Mouse (Mus musculus): ENCODE measurements around the gene Ifi27l2a. TPM values are rescaled to one million over a fixed set of nuclear protein-coding genes. Genes with fewer than 3 reads are reported as not detected.
A peak's percentile ranks its signal among the peaks of the same experiment; 100 is the strongest.
"Not testable (repeated sequence)": the region's sequence is repeated elsewhere in the genome, so short reads cannot be mapped to it uniquely, and the experiment has no call there.

The Ifi27l2a gene
- polyA plus RNA-seq, 1 experiment, result 13.2 TPM

- H3K4me1 ChIP-seq (ENCODE audit: control insufficient read depth, insufficient read depth, low read length), result no peaks in the 10 kb centered on the region
- no peak overlapping the region for H3K27ac ChIP-seq (ENCODE audit: insufficient read depth, low read length)
- TF ChIP-seq CTCF (IDR thresholded peaks at IDR 0.05; ENCODE audit: extremely low read depth, insufficient read depth, low read length), result no peak
- TF ChIP-seq POLR2A (IDR thresholded peaks at IDR 0.05; ENCODE audit: extremely low read depth, insufficient read depth, low read length), result no peak
- H3K4me3 ChIP-seq (ENCODE audit: insufficient read depth, low read length), result no peak overlapping the region
Measured at GRCm38 (mm10) chr12:103476779-103477389, 33.4 kb upstream of the Ifi27l2a start.

DNA sequence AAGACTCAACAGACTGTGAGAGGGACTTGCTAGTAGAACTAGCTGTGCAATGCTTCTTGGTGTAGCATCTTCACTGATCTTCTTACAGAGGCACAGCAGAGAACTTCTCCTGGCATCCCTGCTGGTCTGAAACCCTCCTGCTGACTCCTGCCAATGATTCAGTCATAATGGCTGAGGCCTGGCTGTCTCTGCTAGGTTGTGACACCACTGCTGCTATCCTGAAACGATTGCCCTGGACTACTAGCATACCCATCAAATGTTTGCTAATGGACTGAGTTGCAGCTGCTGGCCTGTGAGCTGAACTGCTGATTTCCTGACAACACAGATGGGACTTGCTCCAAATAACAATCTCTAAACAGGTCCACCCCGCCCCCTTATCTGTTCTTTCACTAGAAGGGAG is 31.0 kb upstream of the Ifi27l2a start:
- no peaks in the 10 kb centered on the region for H3K4me1 ChIP-seq (ENCODE audit: control insufficient read depth, insufficient read depth, low read length)
- TF ChIP-seq CTCF (IDR thresholded peaks at IDR 0.05; ENCODE audit: extremely low read depth, insufficient read depth, low read length) (no peak), POLR2A (IDR thresholded peaks at IDR 0.05; ENCODE audit: extremely low read depth, insufficient read depth, low read length) (no peak)
- no peak overlapping the region for H3K27ac ChIP-seq (ENCODE audit: insufficient read depth, low read length)

GRCm38 (mm10) chr12:103457140-103457539 is 13.7 kb upstream of the Ifi27l2a start, which contains the start of gene Ifi27l2b:
Gene Ifi27l2b (minus strand): TSS chr12:103457223.
- Histone ChIP-seq H3K4me3 (ENCODE audit: insufficient read depth, low read length) (no peak within 1 kb of the TSS), H3K4me1 (ENCODE audit: control insufficient read depth, insufficient read depth, low read length) (no peaks in the 10 kb centered on the region), H3K27ac (ENCODE audit: insufficient read depth, low read length) (no peak within 1 kb of the TSS)
- no peak for TF ChIP-seq POLR2A (IDR thresholded peaks at IDR 0.05; ENCODE audit: extremely low read depth, insufficient read depth, low read length)
- no peak for TF ChIP-seq CTCF (IDR thresholded peaks at IDR 0.05; ENCODE audit: extremely low read depth, insufficient read depth, low read length)

More for the DNA sequence above, 31.0 kb upstream of the Ifi27l2a start:
- H3K4me3 ChIP-seq (ENCODE audit: insufficient read depth, low read length), result no peak overlapping the region

- H3K4me3 ChIP-seq (ENCODE audit: insufficient read depth, low read length); H3K4me1 ChIP-seq (ENCODE audit: control insufficient read depth, insufficient read depth, low read length); H3K27ac ChIP-seq (ENCODE audit: insufficient read depth, low read length): not testable (repeated sequence)
Measured at GRCm38 (mm10) chr12:103456727-103457126, 13.2 kb upstream of the Ifi27l2a start.

DNA sequence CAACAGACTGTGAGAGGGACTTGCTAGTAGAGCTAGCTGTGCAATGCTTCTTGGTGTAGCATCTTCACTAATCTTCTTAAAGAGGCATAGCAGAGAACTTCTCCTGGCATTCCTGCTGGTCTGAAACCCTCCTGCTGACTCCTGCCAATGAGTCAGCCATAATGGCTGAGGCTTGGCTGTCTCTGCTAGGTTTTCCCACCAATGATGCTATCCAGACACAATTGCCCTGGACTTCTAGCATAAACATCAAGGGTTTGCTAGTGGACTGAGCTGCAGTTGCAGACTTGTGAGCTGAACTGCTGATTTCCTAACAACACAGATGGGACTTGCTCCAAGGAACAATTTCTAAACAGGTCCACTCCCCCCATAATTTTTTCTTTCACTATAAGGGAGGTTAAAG is 9.9 kb upstream of the Ifi27l2a start:
- Histone ChIP-seq H3K27ac (ENCODE audit: insufficient read depth, low read length) (no peak overlapping the region), H3K4me1 (ENCODE audit: control insufficient read depth, insufficient read depth, low read length) (no peaks in the 10 kb centered on the region), H3K4me3 (ENCODE audit: insufficient read depth, low read length) (no peak overlapping the region)
- TF ChIP-seq POLR2A (IDR thresholded peaks at IDR 0.05; ENCODE audit: extremely low read depth, insufficient read depth, low read length) (no peak), CTCF (IDR thresholded peaks at IDR 0.05; ENCODE audit: extremely low read depth, insufficient read depth, low read length) (no peak)

DNA sequence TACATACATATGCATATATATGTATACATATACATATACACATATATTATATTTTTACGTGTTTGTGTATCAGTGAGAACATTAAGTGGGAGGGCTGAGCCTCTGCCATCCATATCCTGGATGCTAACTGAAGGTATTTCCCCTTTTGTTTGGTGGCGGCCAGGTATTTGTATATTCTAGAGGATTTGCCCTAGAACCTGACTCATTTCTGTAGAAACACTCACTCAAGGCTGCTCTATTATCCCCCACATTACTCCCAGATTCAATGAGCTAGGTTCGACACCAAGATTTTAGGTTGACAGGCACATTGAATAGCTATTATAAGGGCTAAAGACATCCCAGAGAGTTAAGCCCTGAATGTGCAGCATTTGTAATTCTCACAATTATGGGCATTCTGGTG is 1.6 kb upstream of the Ifi27l2a start:
- no peak for TF ChIP-seq POLR2A (IDR thresholded peaks at IDR 0.05; ENCODE audit: extremely low read depth, insufficient read depth, low read length)
- TF ChIP-seq CTCF (IDR thresholded peaks at IDR 0.05; ENCODE audit: extremely low read depth, insufficient read depth, low read length), result no peak
- Histone ChIP-seq H3K4me1 (ENCODE audit: control insufficient read depth, insufficient read depth, low read length) (no peaks in the 10 kb centered on the region), H3K4me3 (ENCODE audit: insufficient read depth, low read length) (no peak overlapping the region), H3K27ac (ENCODE audit: insufficient read depth, low read length) (no peak overlapping the region)

GRCm38 (mm10) chr12:103444261-103444660 is 781 bp upstream of the Ifi27l2a start:
- not testable (repeated sequence) for H3K27ac ChIP-seq (ENCODE audit: insufficient read depth, low read length); H3K4me3 ChIP-seq (ENCODE audit: insufficient read depth, low read length); H3K4me1 ChIP-seq (ENCODE audit: control insufficient read depth, insufficient read depth, low read length)

GRCm38 (mm10) chr12:103437601-103438000 is 5.9 kb downstream of the Ifi27l2a start:
- TF ChIP-seq CTCF (IDR thresholded peaks at IDR 0.05; ENCODE audit: extremely low read depth, insufficient read depth, low read length), result no peak
- TF ChIP-seq POLR2A (IDR thresholded peaks at IDR 0.05; ENCODE audit: extremely low read depth, insufficient read depth, low read length), result no peak
- H3K4me3 ChIP-seq (ENCODE audit: insufficient read depth, low read length), result no peak overlapping the region
- H3K27ac ChIP-seq (ENCODE audit: insufficient read depth, low read length), result no peak overlapping the region
- no peaks in the 10 kb centered on the region for H3K4me1 ChIP-seq (ENCODE audit: control insufficient read depth, insufficient read depth, low read length)

GRCm38 (mm10) chr12:103434861-103435260 is 8.6 kb downstream of the Ifi27l2a start:
- peak overlapping the region; percentile 29; the same call in 1 of the 2 replicates for H3K4me3 ChIP-seq (ENCODE audit: insufficient read depth, low read length)
- no peak overlapping the region for H3K27ac ChIP-seq (ENCODE audit: insufficient read depth, low read length)
- H3K4me1 ChIP-seq (ENCODE audit: control insufficient read depth, insufficient read depth, low read length), result no peaks in the 10 kb centered on the region
- TF ChIP-seq POLR2A (IDR thresholded peaks at IDR 0.05; ENCODE audit: extremely low read depth, insufficient read depth, low read length) (no peak), CTCF (IDR thresholded peaks at IDR 0.05; ENCODE audit: extremely low read depth, insufficient read depth, low read length) (no peak)

GRCm38 (mm10) chr12:103433986-103434731 is 9.3 kb downstream of the Ifi27l2a start, which contains the start of gene Ifi27:
Gene Ifi27 (plus strand): TSS chr12:103434211.
- TF ChIP-seq CTCF (IDR thresholded peaks at IDR 0.05; ENCODE audit: extremely low read depth, insufficient read depth, low read length) (no peak), POLR2A (IDR thresholded peaks at IDR 0.05; ENCODE audit: extremely low read depth, insufficient read depth, low read length) (no peak)
- Histone ChIP-seq H3K4me3 (ENCODE audit: insufficient read depth, low read length) (peak within 1 kb of the TSS; percentile 29), H3K27ac (ENCODE audit: insufficient read depth, low read length) (peak within 1 kb of the TSS; percentile 68; the same call in 1 of the 2 replicates), H3K4me1 (ENCODE audit: control insufficient read depth, insufficient read depth, low read length) (no peaks in the 10 kb centered on the region)

All from cortical plate, adult 2 months (tissue).